Mouse (Mus musculus): ENCODE results near the gene Pex1.
"Not testable (repeated sequence)": the region's sequence is repeated elsewhere in the genome, so short reads cannot be mapped to it uniquely, and the experiment has no call there.

The Pex1 gene

GRCm38 (mm10) chr5:3646539-3646938 is 50.7 kb downstream of the Pex1 start:
- no peak for DNase-seq

GRCm38 (mm10) chr5:3646991-3647707 is 51.3 kb downstream of the Pex1 start:
- DNase-seq, result peak; percentile 67

GRCm38 (mm10) chr5:3647708-3648121 is 51.8 kb downstream of the Pex1 start:
- DNase-seq, result peak; percentile 90

- DNase-seq, result no peak
These were observed 52.5 kb downstream of the Pex1 start for GRCm38 (mm10) chr5:3648206-3648848.

- DNase-seq, result no peak
These were observed 53.0 kb downstream of the Pex1 start for GRCm38 (mm10) chr5:3648849-3649210.

- DNase-seq, result no peak
These were observed 55.0 kb downstream of the Pex1 start, which contains the start of gene Tmbim7 for GRCm38 (mm10) chr5:3650881-3651280. Tmbim7 (plus strand) TSS chr5:3651181.

GRCm38 (mm10) chr5:3651621-3652020 is 55.8 kb downstream of the Pex1 start:
- no peak for DNase-seq

GRCm38 (mm10) chr5:3652903-3653575 is 57.2 kb downstream of the Pex1 start:
- not testable (repeated sequence) for DNase-seq

- no peak for DNase-seq
These were observed 57.9 kb downstream of the Pex1 start for GRCm38 (mm10) chr5:3653801-3654200.

- DNase-seq, result no peak
These were observed 61.2 kb downstream of the Pex1 start, which contains the start of gene Gatad1 for GRCm38 (mm10) chr5:3657085-3657484. Gatad1 (minus strand) TSS chr5:3657185.

GRCm38 (mm10) chr5:3665225-3665624 is 69.4 kb downstream of the Pex1 start:
- DNase-seq, result no peak

- no peak for DNase-seq
These were observed 70.7 kb downstream of the Pex1 start for GRCm38 (mm10) chr5:3666585-3666984.

- no peak for DNase-seq
These were observed 74.2 kb downstream of the Pex1 start for GRCm38 (mm10) chr5:3669938-3670554.

All from right cerebral cortex, adult 18-20 months (tissue).